In genomic region chr14:78383256-78383709, GRCm38 (mm10) we compare ENCODE assay signal across 7 mouse cellular contexts.
DNase-seq lines count a peak whose midpoint lies in the region; ATAC-seq lines count a peak whose summit lies in the region.

No protein-coding gene starts in this region.

- no peak overlapping the region for H3K27ac ChIP-seq in hindbrain, embryonic 14.5 days

- H3K9ac ChIP-seq in hindbrain, embryonic 14.5 days, result no peak overlapping the region

- DNase-seq in Muller cell, postnatal 12 days (ENCODE audit: inconsistent ontology term), result peak; percentile 98
- DNase-seq in adrenal gland, postnatal 10 days, result peak; percentile 97
- DNase-seq in hindbrain, embryonic 14.5 days (ENCODE audit: low spot score), result peak; percentile 80
- peak; percentile 80 to 88 for DNase-seq in left cerebral cortex, postnatal 25 days (ENCODE audit: low spot score in 2 of 2)
- DNase-seq in ovary, postnatal 10 days (ENCODE audit: low spot score), result peak; percentile 74
- peak; percentile 68 to 81 for DNase-seq in urinary bladder, postnatal 4 days (ENCODE audit: low spot score in 2 of 2)

- H3K4me2 ChIP-seq in hindbrain, embryonic 14.5 days (replicated peaks), result no peak overlapping the region

- 52% methylated on average over 8 of the region's 8 CpGs for WGBS in hindbrain, embryonic 14.5 days

- no peaks in the 10 kb centered on the region for H3K27me3 ChIP-seq in hindbrain, embryonic 14.5 days (ENCODE audit: control insufficient read depth, insufficient read depth, low read length)

- H3K9me3 ChIP-seq in hindbrain, embryonic 14.5 days (ENCODE audit: control insufficient read depth, low read length), result no peaks in the 10 kb centered on the region

- ATAC-seq in frontal cortex, adult (ENCODE audit: low TSS enrichment), result peak; percentile 95
- ATAC-seq in hindbrain, embryonic 14.5 days (ENCODE audit: low FRiP score), result peak; percentile 93

- no peaks in the 10 kb centered on the region for H3K36me3 ChIP-seq in hindbrain, embryonic 14.5 days (replicated peaks; ENCODE audit: control insufficient read depth, insufficient read depth)

- intact Hi-C loops in left cerebral cortex, postnatal 25 days (cut with DNase I), result no loop called here

- H3K4me1 ChIP-seq in hindbrain, embryonic 14.5 days (replicated peaks; ENCODE audit: control insufficient read depth, insufficient read depth, low read length), result no peaks in the 10 kb centered on the region

- no peak overlapping the region for H3K4me3 ChIP-seq in hindbrain, embryonic 14.5 days (replicated peaks; ENCODE audit: low read length)
